Mouse (Mus musculus): ENCODE results near the gene Bag2.

DNA sequence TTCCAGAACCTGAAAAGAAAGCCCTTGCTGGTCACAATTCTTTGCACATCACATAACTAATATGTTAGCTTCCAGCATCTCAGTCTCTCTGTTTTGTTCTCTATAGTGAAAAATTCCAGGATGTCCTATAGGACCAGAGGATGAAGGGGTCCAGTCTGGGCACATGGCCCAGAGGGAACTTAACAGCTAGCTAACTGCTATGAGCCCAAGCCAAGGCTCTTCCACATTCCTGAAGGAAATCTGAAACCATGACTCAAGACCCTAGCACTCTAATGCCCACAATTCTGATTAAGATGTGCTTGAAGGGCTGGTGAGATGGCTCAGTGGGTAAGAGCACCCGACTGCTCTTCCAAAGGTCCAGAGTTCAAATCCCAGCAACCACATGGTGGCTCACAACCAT lies 40.0 kb downstream of the Bag2 start:
- TF ChIP-seq CTCF (IDR thresholded peaks at IDR 0.05; ENCODE audit: low read depth, low read length) (no peak), GATA1 (IDR thresholded peaks at IDR 0.05; ENCODE audit: borderline replicate concordance, low read length) (no peak)

All from G1E (cell line).